Mouse (Mus musculus) heart, postnatal 0 days (tissue): ENCODE measurements around the gene Ube2q1.

Experiments
- CTCF ChIP-seq: IDR thresholded peaks from 2 replicates; pipeline ENCODE4 v1.5.1; 2016; ENCODE audit warnings: antibody characterized with exemption, control low read depth, low read depth
- EP300 ChIP-seq: IDR thresholded peaks from 2 replicates; pipeline ENCODE4 v1.6.1; 2016; ENCODE audit warnings: antibody characterized with exemption, low read depth

- TF ChIP-seq EP300 (no peak), CTCF (no peak)
Measured at GRCm38 (mm10) chr3:89821548-89822480, 48.4 kb downstream of the Ube2q1 start.
